Mouse (Mus musculus): ENCODE results near the gene Osbpl5. TPM values are rescaled to one million over a fixed set of nuclear protein-coding genes. Genes with fewer than 3 reads are reported as not detected.

The Osbpl5 gene
- 3.0 TPM for polyA plus RNA-seq (2014; fragmentation: Illumina TruSeq; extraction: RNeasy Lipid Tissue Mini Kit (QIAGEN cat#74804); ENCODE audit: low read depth, low replicate concordance)

GRCm38 (mm10) chr7:143756125-143757026 lies at the start of gene Osbpl5:
Osbpl5 (minus strand) TSS chr7:143756985.

GRCm38 (mm10) chr7:143783996-143784829 lies 27.4 kb upstream of the Osbpl5 start, which contains the start of gene Mrgpre:
Mrgpre (minus strand) TSS chr7:143784500.

GRCm38 (mm10) chr7:143766893-143767292 lies 10.1 kb upstream of the Osbpl5 start, which contains the start of gene Mrgprg:
Mrgprg (minus strand) TSS chr7:143766993.

GRCm38 (mm10) chr7:143685359-143686067 lies 71.3 kb downstream of the Osbpl5 start, which contains the start of gene Tnfrsf23:
Tnfrsf23 (minus strand) TSS chr7:143685872.

GRCm38 (mm10) chr7:143649034-143649768 lies 107.6 kb downstream of the Osbpl5 start, which contains the start of gene Tnfrsf22:
Tnfrsf22 (minus strand) TSS chr7:143649661.

Other genes starting within 250 kb of the Osbpl5 start
- 89.8 TPM for gene Nap1l4, start 207.9 kb downstream of the Osbpl5 start, polyA plus RNA-seq (2014; fragmentation: Illumina TruSeq; extraction: RNeasy Lipid Tissue Mini Kit (QIAGEN cat#74804); ENCODE audit: low read depth, low replicate concordance)
- gene Cars, start 156.9 kb downstream of the Osbpl5 start, polyA plus RNA-seq (2014; fragmentation: Illumina TruSeq; extraction: RNeasy Lipid Tissue Mini Kit (QIAGEN cat#74804); ENCODE audit: low read depth, low replicate concordance), result 21.7 TPM
- gene Tnfrsf26, start 128.3 kb downstream of the Osbpl5 start, polyA plus RNA-seq (2014; fragmentation: Illumina TruSeq; extraction: RNeasy Lipid Tissue Mini Kit (QIAGEN cat#74804); ENCODE audit: low read depth, low replicate concordance), result 1.3 TPM
- gene Tnfrsf22, start 107.3 kb downstream of the Osbpl5 start, polyA plus RNA-seq (2014; fragmentation: Illumina TruSeq; extraction: RNeasy Lipid Tissue Mini Kit (QIAGEN cat#74804); ENCODE audit: low read depth, low replicate concordance), result 2.6 TPM
- gene Tnfrsf23, start 71.1 kb downstream of the Osbpl5 start, polyA plus RNA-seq (2014; fragmentation: Illumina TruSeq; extraction: RNeasy Lipid Tissue Mini Kit (QIAGEN cat#74804); ENCODE audit: low read depth, low replicate concordance), result 5.8 TPM
- not detected for gene Mrgprg, start 10.0 kb upstream of the Osbpl5 start, polyA plus RNA-seq (2014; fragmentation: Illumina TruSeq; extraction: RNeasy Lipid Tissue Mini Kit (QIAGEN cat#74804); ENCODE audit: low read depth, low replicate concordance)
- gene Mrgpre, start 27.5 kb upstream of the Osbpl5 start, polyA plus RNA-seq (2014; fragmentation: Illumina TruSeq; extraction: RNeasy Lipid Tissue Mini Kit (QIAGEN cat#74804); ENCODE audit: low read depth, low replicate concordance), result 0.44 TPM
- gene Nadsyn1, start 65.9 kb upstream of the Osbpl5 start, polyA plus RNA-seq (2014; fragmentation: Illumina TruSeq; extraction: RNeasy Lipid Tissue Mini Kit (QIAGEN cat#74804); ENCODE audit: low read depth, low replicate concordance), result 33.7 TPM
- 19.1 TPM for gene Dhcr7, start 66.2 kb upstream of the Osbpl5 start, polyA plus RNA-seq (2014; fragmentation: Illumina TruSeq; extraction: RNeasy Lipid Tissue Mini Kit (QIAGEN cat#74804); ENCODE audit: low read depth, low replicate concordance)
- gene Gm498, start 109.9 kb upstream of the Osbpl5 start, polyA plus RNA-seq (2014; fragmentation: Illumina TruSeq; extraction: RNeasy Lipid Tissue Mini Kit (QIAGEN cat#74804); ENCODE audit: low read depth, low replicate concordance), result not detected
- gene Shank2, start 244.9 kb upstream of the Osbpl5 start, polyA plus RNA-seq (2014; fragmentation: Illumina TruSeq; extraction: RNeasy Lipid Tissue Mini Kit (QIAGEN cat#74804); ENCODE audit: low read depth, low replicate concordance), result 4.3 TPM

Data from sigmoid colon, adult 10 weeks (tissue).